Mouse (Mus musculus) NIH3T3 (cell line): ENCODE results near the gene Pdia3.
"Not testable (repeated sequence)": the region's sequence is repeated elsewhere in the genome, so short reads cannot be mapped to it uniquely, and the experiment has no call there.

Experiments used
- DNase-seq: peaks from one replicate; pipeline ENCODE4 v3.0.0-alpha.2; 2012; ENCODE audit warnings: low read depth

Pdia3 gene

DNA sequence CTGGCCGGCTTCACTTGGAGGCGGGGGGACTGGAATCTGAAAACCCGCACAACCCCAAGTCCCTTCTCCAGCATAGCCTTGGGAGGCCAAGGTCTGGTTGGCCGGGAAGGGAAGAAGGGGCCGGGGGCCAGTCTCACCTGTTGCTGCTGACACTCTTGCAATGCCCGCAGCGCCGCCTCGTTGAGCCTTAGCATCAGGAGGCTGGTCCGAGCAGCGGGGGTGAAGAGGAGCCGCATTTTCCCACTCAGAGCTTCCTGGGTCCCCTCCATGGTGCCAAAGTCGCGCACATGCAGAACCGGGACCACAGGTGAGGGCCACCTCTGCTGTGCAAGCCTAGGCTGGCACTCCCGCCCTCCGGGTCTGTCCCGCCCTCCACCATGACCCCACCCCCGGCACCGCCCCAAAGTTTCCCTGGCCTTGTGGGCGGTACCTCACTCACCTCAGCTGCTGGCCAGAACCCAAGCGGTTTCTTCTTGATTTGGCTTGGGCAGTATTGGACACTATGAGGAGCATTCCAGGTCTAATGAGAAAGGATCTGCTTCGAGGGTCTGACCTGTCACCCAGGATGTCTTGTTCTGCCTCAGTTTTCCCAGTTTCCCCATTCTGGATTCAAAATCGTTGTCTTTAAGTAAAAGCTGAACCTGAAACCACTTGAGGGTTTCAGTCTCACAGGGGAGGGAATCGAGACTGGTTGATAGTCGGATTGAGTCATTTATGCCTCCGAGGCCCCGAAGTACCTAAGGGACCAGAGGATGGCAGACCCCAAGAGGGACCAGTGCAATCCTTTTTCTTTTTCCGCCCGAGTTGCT is 28.9 kb downstream of the Pdia3 start:
- DNase-seq = no peak

- DNase-seq = no peak
Measured at GRCm38 (mm10) chr2:121443068-121443349, 29.4 kb downstream of the Pdia3 start.

- DNase-seq = no peak
Measured at GRCm38 (mm10) chr2:121444178-121444577, 30.6 kb downstream of the Pdia3 start, which contains the start of gene Ell3. Ell3 (minus strand) TSS chr2:121444278.

DNA sequence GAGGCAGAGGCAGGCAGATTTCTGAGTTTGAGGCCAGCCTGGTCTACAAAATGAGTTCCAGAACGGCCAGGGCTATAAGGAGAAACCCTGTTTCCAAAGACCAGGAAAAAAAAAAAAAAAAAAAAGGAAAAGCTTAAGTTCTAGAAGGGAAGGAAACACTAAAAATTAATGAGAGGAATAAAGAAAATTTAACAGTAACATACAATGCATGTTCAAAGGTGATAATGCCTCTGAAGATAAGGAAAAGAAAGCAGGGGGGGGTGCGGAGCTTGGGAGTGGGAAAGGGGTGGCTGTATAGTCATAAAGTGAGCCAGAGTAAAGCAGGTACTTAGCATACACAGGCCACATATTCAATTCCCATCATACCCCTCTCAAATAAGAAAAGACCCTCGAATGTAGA is 31.5 kb downstream of the Pdia3 start:
- DNase-seq = no peak

GRCm38 (mm10) chr2:121446506-121446905 is 32.9 kb downstream of the Pdia3 start:
- no peak for DNase-seq

- DNase-seq = peak; percentile 67
Measured at GRCm38 (mm10) chr2:121447006-121447405, 33.4 kb downstream of the Pdia3 start.

DNA sequence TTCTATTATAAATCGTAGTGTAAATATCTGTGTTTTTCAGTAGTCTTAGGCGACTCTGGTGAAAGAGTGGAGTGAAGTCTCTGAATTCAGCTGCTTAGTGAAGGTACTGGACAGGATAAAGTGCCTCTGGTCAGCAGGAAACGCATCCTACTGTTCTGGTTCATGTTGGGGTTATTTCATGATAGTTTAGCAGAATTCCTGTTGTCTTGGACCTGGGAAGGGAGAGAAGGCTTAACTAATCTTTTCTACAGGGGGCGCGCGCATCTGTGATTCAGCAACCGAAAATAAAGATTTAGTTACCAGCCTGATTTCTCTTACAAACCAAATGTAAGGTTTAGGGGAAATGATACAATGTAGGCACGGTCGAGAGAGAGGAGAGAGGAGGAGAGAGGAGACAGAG is 34.6 kb downstream of the Pdia3 start:
- peak; percentile 82 for DNase-seq

GRCm38 (mm10) chr2:121448739-121449535 is 35.4 kb downstream of the Pdia3 start, which contains the start of gene Serf2:
Serf2 (plus strand) TSS chr2:121449195.
- peak; percentile 98 for DNase-seq

DNA sequence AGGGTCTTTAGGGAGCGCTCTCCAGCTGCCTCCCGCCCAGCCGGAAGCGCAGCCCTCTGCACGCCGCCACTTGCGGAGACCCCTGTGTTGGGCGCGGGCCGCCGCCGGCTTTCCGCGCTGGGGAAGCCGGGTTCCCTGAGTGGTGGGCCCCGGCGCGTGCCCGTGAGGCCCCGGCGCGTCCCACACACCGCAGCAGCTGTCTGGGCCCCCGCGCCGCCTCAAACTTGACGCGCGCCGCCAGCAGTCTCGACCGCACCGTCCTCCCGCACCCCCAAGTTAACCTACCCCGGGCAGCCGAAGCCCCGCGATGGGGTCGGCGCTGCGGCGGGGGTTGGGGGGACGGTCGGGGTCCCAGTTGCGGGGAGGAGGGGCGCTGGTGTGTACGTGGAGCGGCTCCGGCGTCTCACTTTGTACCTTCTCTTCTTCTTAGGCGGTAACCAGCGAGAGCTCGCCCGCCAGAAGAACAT is 36.0 kb downstream of the Pdia3 start:
- DNase-seq = peak; percentile 44

DNA sequence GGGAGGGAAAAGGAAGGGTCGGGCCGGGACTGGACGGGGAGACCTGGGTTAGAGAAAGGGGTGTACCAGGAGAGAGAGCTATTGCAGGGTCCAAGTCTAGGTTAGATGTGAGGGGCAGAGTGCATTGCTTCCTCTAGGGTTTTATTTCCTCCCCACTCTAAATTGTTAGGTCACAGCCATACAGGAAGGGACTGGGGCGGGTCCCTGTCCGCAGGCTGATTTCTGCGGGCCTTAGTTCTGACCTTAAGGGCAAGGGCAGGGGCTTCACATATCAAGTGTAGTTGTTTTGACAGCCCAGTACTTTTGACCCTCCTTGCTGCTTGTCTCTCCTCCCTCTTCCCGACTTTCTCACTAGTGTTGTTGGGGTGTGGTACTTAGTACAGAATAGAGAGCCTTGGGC is 36.5 kb downstream of the Pdia3 start:
- DNase-seq = no peak

- DNase-seq = peak; percentile 50
Measured at GRCm38 (mm10) chr2:121452361-121452760, 38.8 kb downstream of the Pdia3 start.

DNA sequence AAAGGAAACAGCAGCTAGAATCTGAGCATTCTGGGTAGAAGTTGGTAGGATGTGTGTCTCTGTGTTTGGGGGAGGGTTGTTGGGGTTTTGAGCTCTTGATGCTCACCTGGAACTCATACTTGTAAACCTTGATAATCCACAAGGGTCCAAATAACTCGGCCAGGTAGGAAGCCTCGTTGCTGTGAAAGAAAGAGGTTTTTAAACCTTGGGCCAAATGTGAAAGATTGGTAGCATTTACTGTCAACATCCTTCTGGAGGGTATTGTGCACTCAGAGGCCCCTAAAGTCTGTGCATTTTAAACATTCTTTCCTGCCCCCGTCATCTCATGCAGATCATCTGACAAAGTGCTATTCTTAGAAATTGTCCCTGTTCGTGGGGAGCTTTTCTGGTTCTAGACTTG is 39.4 kb downstream of the Pdia3 start, which contains the start of gene Hypk:
Gene Hypk, plus strand, starts transcription at position 301 of the 400 bp plus-strand sequence.
- DNase-seq = peak; percentile 34

- DNase-seq = no peak
Measured at GRCm38 (mm10) chr2:121453917-121454316, 40.3 kb downstream of the Pdia3 start.

DNA sequence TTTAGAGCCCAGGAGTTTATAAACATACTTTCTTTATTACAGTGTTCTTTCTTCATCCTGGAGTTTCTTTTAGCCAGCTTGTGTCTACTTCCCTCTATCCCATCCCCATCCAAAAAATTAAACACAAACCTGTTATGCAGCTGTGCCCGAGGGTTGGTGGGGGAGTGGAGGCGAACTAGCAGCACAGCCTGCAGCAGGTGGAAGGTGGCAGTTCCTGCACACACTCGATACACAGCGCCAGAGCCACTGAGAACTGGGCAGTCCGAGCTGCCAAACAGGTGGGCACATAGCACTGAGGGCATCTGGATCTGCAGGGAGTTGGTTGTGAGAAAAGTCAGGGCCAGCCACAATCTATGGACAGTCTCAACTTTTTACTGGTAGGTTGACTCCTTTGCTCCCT is 42.0 kb downstream of the Pdia3 start:
- DNase-seq = no peak

DNA sequence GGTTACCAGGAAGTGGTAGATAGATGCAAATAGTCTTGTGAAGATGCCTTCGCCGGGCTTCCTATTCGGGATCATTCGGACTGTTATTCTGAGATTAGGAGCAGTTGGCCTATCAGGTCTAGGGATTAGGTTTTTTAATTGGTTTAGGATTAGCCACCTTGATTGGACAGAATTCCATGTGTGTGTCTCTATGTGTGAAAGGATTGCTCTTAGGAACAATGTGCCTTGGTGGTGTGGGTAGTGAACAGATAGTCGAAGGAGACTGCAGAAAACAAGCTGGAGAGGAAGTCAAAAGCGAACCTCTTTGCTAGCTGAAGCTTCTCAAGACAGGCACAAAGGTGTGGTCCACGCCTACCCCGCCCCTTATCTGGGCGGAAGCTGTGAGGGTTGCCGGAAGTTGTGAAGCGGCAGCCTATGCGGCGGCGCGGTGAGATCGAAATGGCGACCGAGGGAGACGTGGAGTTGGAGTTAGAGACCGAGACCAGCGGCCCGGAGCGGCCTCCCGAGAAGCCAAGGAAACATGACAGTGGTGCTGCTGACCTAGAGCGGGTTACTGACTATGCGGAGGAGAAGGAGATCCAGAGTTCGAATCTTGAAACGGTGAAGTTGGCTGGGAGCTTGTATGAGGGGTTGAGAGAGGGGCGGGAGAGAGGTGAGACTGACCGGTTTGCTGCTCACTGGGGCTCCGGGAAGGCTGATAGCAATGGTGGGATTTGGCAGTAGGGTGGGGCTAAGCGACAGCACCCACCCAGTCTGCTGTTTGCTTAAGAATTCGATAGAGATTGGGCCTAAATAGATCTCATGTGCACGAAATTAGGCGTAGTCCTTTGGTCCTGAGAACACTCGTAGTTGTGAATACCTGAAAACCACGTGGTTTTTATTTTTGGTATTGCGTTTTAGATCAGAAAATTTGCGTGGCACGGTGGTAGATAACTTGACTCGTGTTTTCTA is 43.4 kb downstream of the Pdia3 start, which contains the start of gene Serinc4:
Gene Serinc4, minus strand, starts transcription at position 90 of the 951 bp plus-strand sequence.
- DNase-seq = peak; percentile 91

GRCm38 (mm10) chr2:121460071-121460470 is 46.5 kb downstream of the Pdia3 start:
- no peak for DNase-seq

DNA sequence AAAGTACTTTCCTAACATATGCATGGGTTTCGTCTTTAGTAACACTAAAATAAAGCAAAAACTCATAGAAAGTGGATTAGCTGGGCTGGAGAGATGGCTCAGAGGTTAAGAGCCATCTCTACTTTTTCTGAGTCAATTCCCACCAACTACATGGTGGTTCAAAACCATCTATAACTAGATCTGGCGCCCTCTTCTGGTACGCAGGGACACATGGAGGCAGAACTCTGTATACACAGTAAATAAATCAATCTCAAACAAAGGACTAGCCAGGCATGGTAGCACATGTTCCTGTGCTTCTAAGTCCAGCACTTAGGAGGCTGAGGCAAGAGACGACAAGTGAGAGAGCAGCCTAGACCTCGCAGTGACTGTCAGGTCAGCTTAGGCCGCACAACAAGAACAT is 55.4 kb downstream of the Pdia3 start:
- not testable (repeated sequence) for DNase-seq

DNA sequence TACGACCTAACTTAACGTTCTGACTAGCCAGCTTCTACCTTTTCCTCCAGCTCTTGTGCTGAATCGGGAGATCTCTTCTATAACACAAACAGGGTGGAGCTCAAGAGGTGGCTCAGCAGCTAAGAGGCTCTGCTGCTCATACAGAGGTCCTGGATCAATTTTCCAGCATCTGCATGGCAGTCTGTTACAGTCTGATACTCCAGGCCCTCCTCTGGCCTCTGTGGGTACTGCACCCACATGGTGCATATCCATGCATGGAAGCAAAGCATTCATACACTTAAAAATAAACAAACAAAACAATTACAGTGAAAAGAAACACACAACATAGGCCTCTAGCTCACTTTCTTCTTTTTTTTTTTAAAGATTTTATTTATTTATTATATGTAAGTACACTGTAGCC is 59.2 kb downstream of the Pdia3 start:
- DNase-seq = not testable (repeated sequence)

DNA sequence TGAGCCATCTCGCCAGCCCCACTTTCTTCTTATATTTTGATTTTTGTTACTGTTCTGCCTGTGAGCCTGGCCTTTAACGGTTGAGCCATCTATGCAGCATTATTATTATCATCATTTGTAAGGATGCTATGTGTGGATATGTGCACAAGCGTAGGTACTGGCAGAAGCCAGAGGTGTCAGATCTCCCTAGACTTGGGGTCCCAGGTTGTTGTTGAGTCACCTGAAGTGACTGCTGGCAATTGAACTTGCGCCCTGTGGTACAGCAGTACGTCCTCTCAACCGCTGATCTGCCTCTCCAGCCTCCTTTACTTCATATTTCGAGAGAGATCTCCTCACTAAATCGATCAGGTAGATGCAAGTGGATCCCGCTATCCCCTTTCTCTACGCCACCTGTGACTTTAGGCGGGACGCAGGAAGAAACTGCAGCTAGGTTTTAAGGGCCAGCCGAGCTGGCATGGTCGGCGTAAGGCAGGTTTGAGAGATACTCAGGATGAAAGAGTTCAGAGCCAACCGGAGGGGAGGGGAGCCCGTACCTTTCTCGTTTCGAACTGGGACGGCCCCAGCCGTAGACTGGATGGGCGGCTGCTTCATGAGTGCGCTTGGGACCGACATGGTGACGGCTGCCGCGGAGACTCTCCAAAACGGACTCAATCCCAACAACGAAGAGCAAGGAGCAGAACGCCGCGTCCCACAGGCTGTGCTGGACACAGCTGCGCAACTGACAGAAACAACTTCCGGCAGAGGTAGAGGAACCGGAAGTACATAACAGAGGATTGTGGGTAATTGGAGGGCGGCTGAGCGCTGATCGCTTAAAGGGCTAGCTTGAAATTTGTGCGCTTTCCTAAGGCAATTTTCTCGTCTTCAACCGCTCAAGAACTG is 60.0 kb downstream of the Pdia3 start, which contains the start of gene Mfap1b:
Gene Mfap1b, minus strand, starts transcription at position 767 of the 879 bp plus-strand sequence.
- peak; percentile 90 for DNase-seq

DNA sequence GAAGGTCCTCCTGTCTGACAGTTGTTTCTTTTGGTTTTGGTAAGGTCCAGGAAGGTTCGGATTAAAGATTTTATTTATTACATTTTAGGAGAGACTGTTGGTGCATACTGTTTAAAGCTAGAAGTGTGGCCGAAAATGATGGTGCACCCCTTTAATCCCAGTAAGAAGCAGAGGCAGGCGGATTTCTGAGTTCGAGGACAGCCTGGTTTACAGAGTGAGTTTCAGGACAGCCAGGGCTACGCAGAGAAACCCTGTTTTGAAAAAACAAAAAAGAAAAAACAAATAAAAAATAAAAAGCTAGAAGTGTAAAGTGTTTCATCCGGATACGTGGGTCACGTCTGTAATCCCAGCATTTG is 60.6 kb downstream of the Pdia3 start:
- no peak for DNase-seq

DNA sequence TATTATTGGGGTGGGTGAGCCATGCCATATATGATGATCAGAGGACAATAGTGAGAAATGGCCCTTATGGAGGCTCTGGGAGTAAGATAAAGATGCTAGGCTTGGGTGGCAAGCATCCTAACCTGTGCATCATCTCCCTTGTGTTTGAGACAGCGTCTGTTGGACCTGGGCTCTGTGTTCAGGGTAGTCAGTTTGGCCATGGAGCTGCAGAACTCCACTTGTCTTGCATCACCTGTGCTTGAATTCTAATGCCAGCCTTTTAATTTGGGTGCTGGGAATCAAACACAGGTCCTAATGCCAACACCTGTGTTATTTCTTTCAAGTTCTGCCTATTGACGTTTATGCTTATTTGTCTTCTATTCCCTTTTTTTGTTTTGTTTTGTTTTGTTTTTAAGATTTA is 61.7 kb downstream of the Pdia3 start:
- DNase-seq = not testable (repeated sequence)
